Mouse (Mus musculus): ENCODE results near the gene Nrap.

- TF ChIP-seq CTCF (IDR thresholded peaks at IDR 0.05; ENCODE audit: low read depth, low read length) (no peak), POLR2A (IDR thresholded peaks at IDR 0.05; ENCODE audit: extremely low read depth, insufficient read depth, low read length) (no peak)
Observed at GRCm38 (mm10) chr19:56378554-56379172, 11.2 kb downstream of the Nrap start.

Measured in liver, adult 2 months (tissue).